Mouse (Mus musculus): ENCODE measurements around the gene Twist2.

- TF ChIP-seq POLR2A (IDR thresholded peaks at IDR 0.05; ENCODE audit: extremely low read depth, insufficient read depth, low read length): no peak
- TF ChIP-seq CTCF (IDR thresholded peaks at IDR 0.05; ENCODE audit: extremely low read depth, insufficient read depth, low read length): no peak
Measured at GRCm38 (mm10) chr1:91883115-91883514, 81.9 kb downstream of the Twist2 start.

Measured in cortical plate, adult 2 months (tissue).